Mouse (Mus musculus) hindbrain, embryonic 14.5 days (tissue): ENCODE results near the gene Atp5e. TPM values are rescaled to one million over a fixed set of nuclear protein-coding genes. Genes with fewer than 3 reads are reported as not detected.

ENCODE experiments used
- ATAC-seq: fragments of 200-750 bp; cut with Nextera tagmentation; 2 replicates; pipeline ENCODE4 v1.8.0; 2017; ENCODE audit warnings: moderate number of reproducible peaks, mild to moderate bottlenecking, moderate TSS enrichment, moderate library complexity; ENCODE audit not compliant: low FRiP score
- DNase-seq: peaks from one replicate; pipeline ENCODE4 v3.0.0-alpha.2; 2015; ENCODE audit warnings: low spot score
- H3K27ac ChIP-seq: fragments of 300-500 bp; sonication (generic); 2 replicates; pipeline ENCODE4 v1.5.1; 2014; ENCODE audit warnings: mild to moderate bottlenecking, moderate library complexity
- H3K27me3 ChIP-seq: fragments of 300-500 bp; sonication (generic); 2 replicates; pipeline ENCODE4 v1.6.1; 2014; ENCODE audit warnings: mild to moderate bottlenecking, low read length, mixed read lengths; ENCODE audit not compliant: control insufficient read depth, insufficient read depth
- H3K36me3 ChIP-seq: fragments of 300-500 bp; sonication (generic); replicated peaks from 2 replicates; pipeline ENCODE4 v1.6.1; 2014; ENCODE audit not compliant: control insufficient read depth, insufficient read depth
- H3K4me1 ChIP-seq: fragments of 300-500 bp; sonication (generic); replicated peaks from 2 replicates; pipeline ENCODE4 v1.6.1; 2014; ENCODE audit warnings: antibody characterized with exemption, low read length, mixed read lengths; ENCODE audit not compliant: control insufficient read depth, insufficient read depth
- H3K4me2 ChIP-seq: fragments of 300-500 bp; sonication (generic); replicated peaks from 2 replicates; pipeline ENCODE4 v1.6.1; 2014; ENCODE audit warnings: mild to moderate bottlenecking, moderate library complexity
- H3K4me3 ChIP-seq: fragments of 300-500 bp; sonication (generic); replicated peaks from 2 replicates; pipeline ENCODE4 v1.5.1; 2014; ENCODE audit warnings: mild to moderate bottlenecking, low read length
- H3K9ac ChIP-seq: fragments of 300-500 bp; sonication (generic); 2 replicates; pipeline ENCODE4 v1.6.1; 2014
- H3K9me3 ChIP-seq: fragments of 300-500 bp; sonication (generic); 2 replicates; pipeline ENCODE4 v1.6.1; 2016; ENCODE audit warnings: low read length; ENCODE audit not compliant: control insufficient read depth
- WGBS: fragments of 180-500 bp; shearing (Covaris S2); extraction: QIAGEN DNeasy Blood & Tissue Kit; methylation state at CpG from one replicate; pipeline ENCODE4 v1.1.7; 2014; 5-methylcytosine and 5-hydroxymethylcytosine counted together
- polyA plus RNA-seq: library from polyadenylated mRNA; unstranded; fragments of >200 nt; fragmentation: Nextera tagmentation; extraction: Ambion mirVana; gene quantifications from 2 replicates; pipeline ENCODE4 v1.2.1, GENCODE M21; 2014

Gene Atp5e
- polyA plus RNA-seq, 1 experiment from 2014 or later = 981 TPM

DNA sequence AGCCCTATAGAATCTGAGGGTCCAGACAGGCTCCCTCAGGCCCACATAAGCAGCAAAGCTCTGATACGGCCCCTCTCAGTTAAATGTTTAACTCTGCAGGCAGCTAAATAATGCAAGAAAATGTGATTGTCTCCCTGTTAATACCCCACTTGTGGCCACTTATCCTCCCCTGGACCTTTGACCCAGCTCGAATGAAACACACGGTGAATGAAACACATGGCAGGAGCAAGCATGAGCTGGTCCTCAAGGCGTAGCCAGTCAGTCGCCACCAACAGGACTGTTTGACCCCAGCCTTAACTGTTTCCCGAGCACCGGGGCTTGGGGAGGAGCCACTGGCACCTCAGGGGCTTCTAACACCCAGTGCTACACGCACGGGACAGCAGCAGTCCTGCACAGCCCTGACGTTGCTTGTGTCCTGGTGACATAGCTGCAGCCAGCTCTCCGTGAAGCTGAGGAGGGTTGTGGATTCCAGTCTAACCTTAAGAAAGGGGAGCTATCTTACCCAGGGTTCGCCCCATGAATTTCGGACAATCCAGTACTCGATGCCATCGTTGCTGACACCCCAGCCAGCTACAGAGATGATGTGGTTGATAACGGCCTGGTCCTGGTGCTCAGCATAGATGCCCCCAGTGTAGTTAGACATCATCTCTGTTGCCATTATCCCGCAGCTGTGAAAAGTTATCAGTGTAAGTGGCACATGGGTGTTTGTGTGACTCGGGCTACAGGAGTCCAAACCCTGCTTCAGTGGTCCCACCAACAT is 35.6 kb downstream of the Atp5e start:
- H3K9ac ChIP-seq = no peak overlapping the region
- H3K27me3 ChIP-seq = no peaks in the 10 kb centered on the region
- no peak overlapping the region for H3K4me2 ChIP-seq
- ATAC-seq = no peak; the same call in 1 of the 2 replicates
- DNase-seq = no peak
- H3K4me1 ChIP-seq = no peaks in the 10 kb centered on the region
- no peak overlapping the region for H3K4me3 ChIP-seq
- H3K36me3 ChIP-seq = peaks cover 60% of the 10 kb centered on the region
- H3K9me3 ChIP-seq = no peaks in the 10 kb centered on the region
- H3K27ac ChIP-seq = no peak overlapping the region
- 81% methylated on average over 18 of the region's 18 CpGs for WGBS

DNA sequence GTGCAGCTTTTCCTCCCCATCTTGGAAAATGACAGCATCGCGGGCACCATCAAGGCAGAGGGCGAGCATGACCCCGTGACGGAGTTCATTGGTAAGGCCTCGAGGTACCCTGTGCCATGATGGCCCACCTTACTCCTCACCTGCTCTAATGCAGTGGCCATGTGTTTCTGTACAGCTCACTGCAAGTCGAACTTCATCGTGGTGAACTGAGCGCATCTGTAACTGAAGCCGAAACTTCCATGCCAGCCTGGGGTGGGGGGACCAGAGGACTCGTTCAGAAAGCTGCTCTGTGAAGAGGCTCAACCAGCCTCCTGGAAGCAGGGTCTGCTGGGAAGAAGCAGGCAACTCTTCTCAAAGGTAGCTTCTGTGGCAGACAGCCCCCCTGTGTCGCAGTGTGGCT is 37.0 kb downstream of the Atp5e start:
- WGBS = 96% methylated on average over 12 of the region's 12 CpGs
- DNase-seq (no peak), ATAC-seq (no peak)
- H3K9me3 ChIP-seq = no peaks in the 10 kb centered on the region
- H3K27me3 ChIP-seq = no peaks in the 10 kb centered on the region
- H3K4me1 ChIP-seq = no peaks in the 10 kb centered on the region
- no peak overlapping the region for H3K4me2 ChIP-seq
- H3K36me3 ChIP-seq = peaks cover 73% of the 10 kb centered on the region
- H3K27ac ChIP-seq = no peak overlapping the region
- no peak overlapping the region for H3K4me3 ChIP-seq
- H3K9ac ChIP-seq = no peak overlapping the region

DNA sequence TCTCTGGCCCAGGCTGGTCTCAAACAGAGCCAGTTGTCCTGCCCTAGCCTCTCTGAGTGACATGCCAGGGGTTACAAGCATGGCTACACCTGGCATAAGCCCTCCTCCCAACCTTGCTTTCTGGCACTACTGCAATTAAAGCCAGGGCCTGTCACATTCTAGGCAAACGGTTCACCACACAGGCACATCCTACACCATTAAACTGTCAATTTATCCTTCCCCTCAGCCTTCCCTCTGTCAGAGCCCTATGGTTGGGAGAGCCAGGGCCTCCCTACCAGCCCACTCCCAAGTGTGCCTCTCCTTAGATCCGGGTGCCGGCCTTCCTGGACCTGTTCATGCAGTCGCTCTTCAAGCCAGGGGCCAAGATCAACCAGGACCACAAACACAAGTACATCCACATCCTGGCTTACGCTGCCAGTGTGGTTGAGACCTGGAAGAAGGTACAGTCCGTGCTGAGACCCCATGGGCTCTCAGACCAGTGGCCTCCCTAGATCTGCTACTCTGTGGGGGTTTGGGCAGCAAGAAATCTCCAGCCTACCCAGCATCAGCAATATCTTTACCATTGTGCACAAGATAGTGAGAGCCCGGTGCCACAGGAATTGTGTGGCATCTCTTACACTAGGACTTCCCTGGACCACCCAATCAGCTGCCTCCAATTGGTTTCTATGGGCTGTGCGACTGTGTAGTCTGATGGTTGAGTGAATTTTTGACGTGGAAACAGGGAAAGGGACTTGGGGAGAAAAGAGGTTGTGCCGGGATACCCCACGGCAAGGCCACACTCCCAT is 39.4 kb downstream of the Atp5e start:
- no peaks in the 10 kb centered on the region for H3K27me3 ChIP-seq
- no peak overlapping the region for H3K4me3 ChIP-seq
- no peaks in the 10 kb centered on the region for H3K9me3 ChIP-seq
- ATAC-seq (no peak), DNase-seq (no peak)
- no peak overlapping the region for H3K4me2 ChIP-seq
- H3K9ac ChIP-seq = no peak overlapping the region
- no peak overlapping the region for H3K27ac ChIP-seq
- H3K4me1 ChIP-seq = no peaks in the 10 kb centered on the region
- peaks cover 81% of the 10 kb centered on the region for H3K36me3 ChIP-seq
- WGBS = 94% methylated on average over 11 of the region's 11 CpGs

DNA sequence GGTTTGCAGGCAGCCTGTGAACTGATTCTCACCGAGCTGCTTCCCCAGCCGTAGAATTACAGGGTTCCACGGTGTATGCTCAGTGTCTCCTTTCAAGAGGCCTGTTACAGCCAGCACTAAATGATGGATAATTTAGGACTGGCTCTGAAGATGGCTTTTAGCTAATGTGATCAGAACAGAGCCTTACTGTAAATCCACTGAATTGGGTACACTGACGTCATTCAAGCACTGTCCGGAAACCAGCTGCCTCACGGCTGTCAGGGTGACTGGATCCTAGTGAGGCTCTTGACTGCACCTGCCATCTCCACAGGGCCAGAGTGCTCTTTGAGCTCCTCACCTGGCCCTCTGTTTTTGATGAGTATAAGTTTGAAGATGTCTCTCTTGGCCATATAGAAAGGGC is 42.8 kb downstream of the Atp5e start:
- H3K4me3 ChIP-seq = no peak overlapping the region
- H3K9ac ChIP-seq = no peak overlapping the region
- H3K27me3 ChIP-seq = no peaks in the 10 kb centered on the region
- 90% methylated on average over 6 of the region's 6 CpGs for WGBS
- H3K36me3 ChIP-seq = peaks cover 50% of the 10 kb centered on the region
- no peak for ATAC-seq
- no peak overlapping the region for H3K27ac ChIP-seq
- no peaks in the 10 kb centered on the region for H3K9me3 ChIP-seq
- H3K4me2 ChIP-seq = no peak overlapping the region
- H3K4me1 ChIP-seq = peaks cover 5% of the 10 kb centered on the region
- no peak for DNase-seq

DNA sequence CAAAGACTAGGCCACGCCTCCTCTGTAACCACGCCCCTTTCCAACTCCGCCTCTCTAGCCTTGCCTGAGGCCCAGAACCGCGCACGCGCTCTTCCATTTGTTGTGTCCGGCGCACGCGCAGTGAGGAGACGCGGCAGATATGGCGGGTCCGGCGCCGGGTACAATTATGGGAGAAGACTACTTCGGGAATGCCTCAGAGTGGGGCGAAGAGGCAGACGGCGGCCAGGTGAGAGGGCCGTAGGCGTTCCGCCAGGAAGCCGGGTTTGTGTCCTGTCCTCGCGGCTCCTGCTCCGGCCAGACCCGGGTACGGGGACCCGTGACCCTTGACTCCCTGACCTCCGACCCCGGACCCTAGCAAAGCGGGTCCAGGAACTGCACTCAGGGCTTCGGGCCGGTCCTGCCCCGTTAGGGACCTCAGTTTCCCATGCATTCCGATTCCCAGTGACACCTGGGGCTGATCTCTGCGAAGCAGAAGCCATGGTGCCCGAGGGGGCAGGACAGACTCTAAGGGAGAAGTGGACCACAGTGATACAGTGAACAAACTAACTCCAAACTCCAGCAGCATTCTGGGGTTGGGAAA is 48.1 kb downstream of the Atp5e start, which contains the start of gene Nelfcd:
Nelfcd (plus strand) TSS at position 74 of the 580 bp plus-strand sequence.
- under 1% methylated on average over 40 of the region's 40 CpGs for WGBS
- peak; percentile 94 for ATAC-seq
- Histone ChIP-seq H3K4me1 (peaks cover 7% of the 10 kb centered on the region), H3K4me3 (peak within 1 kb of the TSS; percentile 65), H3K4me2 (peak within 1 kb of the TSS; percentile 75), H3K9me3 (no peaks in the 10 kb centered on the region), H3K9ac (peak within 1 kb of the TSS; percentile 78), H3K27me3 (no peaks in the 10 kb centered on the region), H3K27ac (no peak within 1 kb of the TSS), H3K36me3 (no peaks in the 10 kb centered on the region)
- peak; percentile 99 for DNase-seq

DNA sequence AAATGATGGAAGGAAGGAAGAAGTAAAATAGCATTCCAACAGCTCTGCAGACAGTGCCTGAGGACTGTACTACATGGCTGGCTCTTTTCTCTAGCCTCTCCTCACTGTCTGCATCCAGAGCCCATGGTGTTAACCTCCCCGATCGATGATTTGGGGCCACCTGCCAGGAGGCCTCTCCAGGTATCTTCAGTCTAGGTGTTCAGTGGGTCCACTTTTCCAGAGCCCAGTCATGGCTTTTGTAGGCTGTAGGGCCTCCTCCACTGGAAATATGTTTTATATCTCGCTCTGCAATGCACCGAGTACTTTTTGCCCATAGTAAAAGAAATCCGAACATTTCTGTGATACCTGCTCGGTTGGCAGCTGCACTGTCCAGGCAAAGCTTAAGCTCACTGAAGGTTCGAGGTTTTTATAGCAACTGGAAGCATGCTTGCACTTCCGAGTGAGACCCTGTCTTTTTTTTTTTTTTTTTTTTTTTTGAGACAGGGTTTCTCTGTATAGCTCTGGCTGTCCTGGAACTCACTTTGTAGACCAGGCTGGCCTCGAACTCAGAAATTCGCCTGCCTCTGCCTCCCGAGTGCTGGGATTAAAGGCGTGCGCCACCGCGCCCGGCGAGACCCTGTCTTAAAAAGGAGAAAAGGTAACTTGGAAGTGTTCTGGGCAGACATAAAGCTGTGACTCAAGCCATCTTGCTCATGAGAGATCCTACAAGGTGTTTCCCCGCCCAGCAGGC is 48.7 kb downstream of the Atp5e start:
- H3K9ac ChIP-seq = no peak overlapping the region
- H3K4me3 ChIP-seq = peak overlapping the region; percentile 65
- peaks cover 7% of the 10 kb centered on the region for H3K4me1 ChIP-seq
- 46% methylated on average over 18 of the region's 18 CpGs for WGBS
- ATAC-seq (no peak), DNase-seq (no peak)
- no peaks in the 10 kb centered on the region for H3K27me3 ChIP-seq
- no peaks in the 10 kb centered on the region for H3K9me3 ChIP-seq
- H3K4me2 ChIP-seq = peak overlapping the region; percentile 35
- H3K36me3 ChIP-seq = no peaks in the 10 kb centered on the region
- no peak overlapping the region for H3K27ac ChIP-seq

DNA sequence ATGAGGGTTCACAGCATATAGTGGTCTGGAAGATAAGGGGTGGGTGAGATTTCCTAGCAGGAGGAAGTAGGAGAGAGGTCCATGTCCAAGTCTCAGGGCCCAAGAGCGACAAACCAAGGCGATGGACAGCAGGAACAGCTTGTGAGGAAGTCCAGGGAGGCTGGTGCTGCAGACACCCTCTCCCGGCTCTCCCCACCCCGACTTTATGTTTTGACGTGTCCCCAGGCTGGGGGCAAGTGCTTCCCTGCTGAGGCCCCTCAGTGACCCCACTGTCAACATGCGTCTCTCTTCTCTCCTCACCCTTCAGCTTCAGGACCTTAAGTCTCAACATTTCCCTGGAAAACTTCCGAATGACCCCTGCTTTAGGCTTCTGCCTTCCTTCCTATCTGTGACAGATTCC is 50.8 kb downstream of the Atp5e start:
- Histone ChIP-seq H3K4me3 (no peak overlapping the region), H3K9me3 (no peaks in the 10 kb centered on the region), H3K27ac (no peak overlapping the region), H3K36me3 (no peaks in the 10 kb centered on the region), H3K27me3 (no peaks in the 10 kb centered on the region), H3K9ac (no peak overlapping the region), H3K4me2 (no peak overlapping the region), H3K4me1 (peaks cover 7% of the 10 kb centered on the region)
- 88% methylated on average over 7 of the region's 7 CpGs for WGBS
- ATAC-seq = no peak
- no peak for DNase-seq
